Mouse (Mus musculus) spleen, adult 2 months (tissue): ENCODE data around the gene Ak2. TPM values are rescaled to one million over a fixed set of nuclear protein-coding genes. Genes with fewer than 3 reads are reported as not detected.

Experiments used
- DNase-seq, 2 experiments: peaks; one replicate each; pipeline versions ENCODE4 v3.0.0 to v3.0.0-alpha.2; 2012 to 2021; ENCODE audit warnings: low spot score in 2 of 2, low read depth in 1 of 2
- H3K27ac ChIP-seq: fragments of 200-500 bp; 2 replicates; pipeline ENCODE4 v1.5.1; 2012; ENCODE audit warnings: low read length, inconsistent platforms; ENCODE audit not compliant: insufficient read depth
- H3K27me3 ChIP-seq: fragments of 200-500 bp; 2 replicates; pipeline ENCODE4 v1.6.1; 2012; ENCODE audit warnings: mild to moderate bottlenecking, moderate library complexity, low read length, inconsistent platforms; ENCODE audit not compliant: control insufficient read depth, insufficient read depth
- H3K36me3 ChIP-seq: fragments of 200-500 bp; 2 replicates; pipeline ENCODE4 v1.6.1; 2012; ENCODE audit warnings: mild to moderate bottlenecking, low read length, inconsistent platforms; ENCODE audit not compliant: control insufficient read depth, insufficient read depth
- H3K4me1 ChIP-seq: fragments of 200-500 bp; 2 replicates; pipeline ENCODE4 v1.6.1; 2011; ENCODE audit warnings: inconsistent platforms; ENCODE audit not compliant: control insufficient read depth, insufficient read depth, insufficient read length
- H3K4me3 ChIP-seq: fragments of 200-500 bp; 2 replicates; pipeline ENCODE4 v1.5.1; 2011; ENCODE audit warnings: mild to moderate bottlenecking, inconsistent platforms; ENCODE audit not compliant: insufficient read depth, insufficient read length; ENCODE audit errors: extremely low read depth
- CTCF ChIP-seq: fragments of 200-500 bp; IDR thresholded peaks from 2 replicates; pipeline ENCODE4 v1.5.1; 2011; ENCODE audit warnings: mild to moderate bottlenecking, inconsistent platforms; ENCODE audit not compliant: insufficient read depth, insufficient read length, insufficient replicate concordance; ENCODE audit errors: extremely low read depth
- POLR2A ChIP-seq: fragments of 200-500 bp; IDR thresholded peaks from 2 replicates; pipeline ENCODE4 v1.6.1; 2011; ENCODE audit warnings: low read depth, low read length, inconsistent platforms
- WGBS: fragments of 180-500 bp; shearing (Covaris S2); methylation state at CpG from one replicate; pipeline ENCODE4 v1.1.7; 2018; 5-methylcytosine and 5-hydroxymethylcytosine counted together
- polyA plus RNA-seq: library from polyadenylated mRNA; depleted of rRNA; stranded (reverse); fragments of >200 nt; gene quantifications from 2 replicates; pipeline ENCODE4 v1.2.3, GENCODE M21; 2012

Ak2 gene
- polyA plus RNA-seq, 1 experiment: 32.2 TPM

DNA sequence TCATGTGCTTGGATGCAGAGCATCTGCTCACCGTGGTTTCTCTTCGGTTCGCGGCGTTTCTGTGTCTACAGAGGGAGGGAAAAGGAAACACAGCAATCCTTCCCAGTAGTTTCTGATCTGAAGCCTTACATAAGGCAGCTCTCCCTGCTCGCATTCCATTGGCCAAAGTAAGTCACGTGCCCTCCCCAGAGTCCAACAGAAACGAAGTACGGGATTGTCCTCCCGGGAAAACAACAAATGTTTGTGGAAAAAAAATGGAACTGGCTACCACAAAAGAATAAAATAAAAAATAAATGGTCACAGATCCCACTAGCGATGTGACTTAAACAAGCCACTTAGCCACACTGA is 10.0 kb upstream of the Ak2 start:
- no peaks in the 10 kb centered on the region for H3K36me3 ChIP-seq
- WGBS: 26% methylated on average over 11 of the region's 11 CpGs

DNA sequence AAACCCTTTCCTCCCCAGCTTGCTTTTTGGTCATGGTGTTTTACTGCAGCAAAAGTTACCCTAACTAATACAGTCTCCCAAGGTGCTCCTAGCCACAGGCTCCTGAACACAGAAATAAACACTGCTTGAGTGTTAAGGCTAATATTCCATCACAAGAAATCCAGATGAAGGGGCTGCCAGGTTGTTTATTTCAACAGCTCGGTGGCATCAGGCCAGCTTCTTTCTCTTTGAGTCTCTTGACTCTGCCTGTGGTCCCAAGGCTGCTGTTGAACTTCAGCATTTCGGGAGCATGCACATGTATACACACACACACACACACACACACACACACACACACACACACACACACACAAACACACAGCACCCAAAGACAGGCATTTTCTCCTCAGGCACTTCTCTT is 8.6 kb upstream of the Ak2 start:
- DNase-seq: no peak
- Histone ChIP-seq H3K27ac (no peak overlapping the region), H3K36me3 (no peaks in the 10 kb centered on the region), H3K4me1 (peaks cover 11% of the 10 kb centered on the region; the same call in 1 of the 2 replicates), H3K27me3 (no peaks in the 10 kb centered on the region), H3K4me3 (no peak overlapping the region)
- 44% methylated on average over 2 of the region's 2 CpGs for WGBS
- TF ChIP-seq CTCF (no peak), POLR2A (no peak)

More for the DNA sequence above, 10.0 kb upstream of the Ak2 start:
- no peak overlapping the region for H3K4me3 ChIP-seq
- no peaks in the 10 kb centered on the region for H3K27me3 ChIP-seq
- no peak for DNase-seq
- H3K27ac ChIP-seq: peak overlapping the region; percentile 41; the same call in 1 of the 2 replicates
- H3K4me1 ChIP-seq: peaks cover 11% of the 10 kb centered on the region; the same call in 1 of the 2 replicates
- TF ChIP-seq CTCF (no peak), POLR2A (no peak)

DNA sequence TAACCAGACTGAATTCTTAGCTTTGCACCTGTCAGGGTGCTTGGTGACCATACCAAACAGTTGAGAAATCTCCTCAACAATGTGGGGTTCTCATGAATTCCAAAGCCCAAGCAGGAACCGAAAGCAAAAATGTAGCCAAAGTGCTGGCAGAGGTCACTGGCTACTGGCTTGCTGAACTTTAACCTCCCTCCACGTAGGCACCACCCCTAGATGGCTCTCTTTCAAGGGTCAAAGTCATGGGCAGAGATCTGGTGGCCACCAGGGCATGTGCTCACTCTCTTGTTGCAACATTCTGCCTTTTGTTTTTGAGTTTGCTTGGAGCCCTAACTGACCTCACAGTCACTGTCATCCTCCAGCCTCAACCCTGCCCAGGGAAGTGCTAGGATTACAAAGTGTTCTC is 8.1 kb upstream of the Ak2 start:
- WGBS: 61% methylated on average over 2 of the region's 2 CpGs
- Histone ChIP-seq H3K27me3 (no peaks in the 10 kb centered on the region), H3K4me1 (peaks cover 11% of the 10 kb centered on the region; the same call in 1 of the 2 replicates), H3K27ac (no peak overlapping the region), H3K36me3 (no peaks in the 10 kb centered on the region), H3K4me3 (no peak overlapping the region)
- DNase-seq: no peak
- TF ChIP-seq POLR2A: no peak
- TF ChIP-seq CTCF: no peak

DNA sequence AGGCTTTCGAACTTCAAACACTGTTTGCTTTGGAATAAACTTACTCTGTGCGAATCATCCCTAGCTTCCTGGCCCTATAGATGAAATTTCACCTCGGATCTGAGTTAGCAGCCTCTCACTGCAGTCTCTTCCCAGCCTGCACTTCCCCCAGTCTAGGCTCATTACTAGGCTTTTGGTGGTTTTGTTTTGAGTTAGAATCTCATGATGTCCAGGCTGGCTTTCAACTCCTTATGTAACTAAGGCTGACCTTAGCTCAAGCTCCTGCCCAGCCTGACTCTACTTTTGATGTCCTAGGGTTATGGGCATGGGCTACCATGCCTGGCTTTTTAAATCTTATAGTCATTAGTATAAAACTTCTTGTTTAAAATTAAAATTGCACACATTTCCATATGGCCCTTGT is 7.2 kb upstream of the Ak2 start:
- DNase-seq: no peak
- peaks cover 11% of the 10 kb centered on the region; the same call in 1 of the 2 replicates for H3K4me1 ChIP-seq
- 81% methylated on average over 3 of the region's 3 CpGs for WGBS

DNA sequence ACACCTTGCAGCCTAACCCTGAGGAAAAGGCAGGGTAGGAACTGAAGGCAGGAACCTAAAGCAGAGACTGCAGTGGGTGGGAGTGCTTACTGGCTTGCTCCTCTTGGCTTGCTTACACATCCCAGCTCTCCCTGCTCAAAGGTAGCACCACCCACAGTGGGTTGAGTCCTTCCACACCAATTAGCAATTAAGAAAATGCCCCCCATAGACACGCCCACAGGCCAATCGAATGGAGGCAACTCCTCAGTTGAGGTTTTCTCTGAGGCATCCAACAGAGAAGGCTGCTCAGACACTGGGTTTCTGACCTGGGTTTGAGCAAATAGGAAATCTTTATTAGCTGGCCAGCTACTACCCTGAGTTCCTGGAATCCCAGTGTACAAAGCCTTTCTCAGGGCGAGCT is 2.8 kb upstream of the Ak2 start:
- H3K36me3 ChIP-seq: no peaks in the 10 kb centered on the region
- no peak overlapping the region for H3K4me3 ChIP-seq
- H3K27me3 ChIP-seq: no peaks in the 10 kb centered on the region
- no peak for DNase-seq
- WGBS: 82% methylated on average over 3 of the region's 3 CpGs
- H3K27ac ChIP-seq: no peak overlapping the region
- TF ChIP-seq CTCF: no peak
- TF ChIP-seq POLR2A: no peak
- H3K4me1 ChIP-seq: peaks cover 2% of the 10 kb centered on the region; the same call in 1 of the 2 replicates

More for the DNA sequence above, 7.2 kb upstream of the Ak2 start:
- Histone ChIP-seq H3K36me3 (no peaks in the 10 kb centered on the region), H3K27me3 (no peaks in the 10 kb centered on the region), H3K4me3 (no peak overlapping the region), H3K27ac (no peak overlapping the region)
- TF ChIP-seq CTCF (no peak), POLR2A (no peak)

DNA sequence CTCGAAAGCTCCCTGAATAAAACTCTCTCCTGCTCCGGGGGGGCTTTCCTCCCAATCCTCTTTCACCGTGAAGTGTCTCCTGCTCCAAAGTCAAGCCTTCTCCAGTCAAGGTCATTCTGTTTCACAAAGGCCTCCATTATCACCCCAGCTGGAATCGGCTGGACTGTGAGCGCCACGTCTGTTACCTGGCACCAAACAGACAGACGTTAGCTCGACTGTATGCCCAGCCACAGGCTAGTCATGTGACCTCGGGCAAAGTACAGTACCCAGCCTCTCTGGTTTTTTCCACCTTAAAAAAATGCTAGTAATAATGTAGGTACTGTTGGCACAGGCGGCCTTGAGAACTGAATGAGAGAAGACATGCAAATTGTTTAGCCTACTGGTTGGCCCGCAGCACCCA is 2.1 kb upstream of the Ak2 start:
- no peak for TF ChIP-seq POLR2A
- TF ChIP-seq CTCF: no peak
- H3K27me3 ChIP-seq: no peaks in the 10 kb centered on the region
- WGBS: 71% methylated on average over 11 of the region's 11 CpGs
- peaks cover 10% of the 10 kb centered on the region; the same call in 1 of the 2 replicates for H3K4me1 ChIP-seq
- DNase-seq: no peak
- no peak overlapping the region for H3K27ac ChIP-seq
- H3K4me3 ChIP-seq: no peak overlapping the region
- no peaks in the 10 kb centered on the region for H3K36me3 ChIP-seq

DNA sequence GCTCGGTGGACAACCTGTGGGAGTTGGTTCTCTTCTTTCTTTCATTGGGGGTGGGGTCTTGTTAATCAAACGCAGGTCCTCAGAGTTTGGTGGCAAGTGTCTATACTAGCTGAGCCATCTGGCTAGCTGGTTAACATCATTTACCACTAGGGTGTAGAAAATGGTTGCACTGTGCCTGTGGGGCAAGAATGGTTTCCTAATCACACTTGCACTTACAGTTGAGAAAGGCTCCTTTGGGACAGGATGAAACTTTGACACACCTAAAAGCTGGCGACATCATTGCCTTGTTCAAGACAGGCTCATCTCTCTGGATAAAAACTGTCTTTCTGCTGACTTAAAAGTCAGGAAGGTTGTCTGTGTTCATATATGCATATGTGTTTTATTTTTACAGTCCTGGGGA is 418 bp downstream of the Ak2 start:
- no peak for TF ChIP-seq CTCF
- TF ChIP-seq POLR2A: no peak
- Histone ChIP-seq H3K4me1 (peaks cover 10% of the 10 kb centered on the region; the same call in 1 of the 2 replicates), H3K27me3 (no peaks in the 10 kb centered on the region), H3K4me3 (no peak overlapping the region), H3K27ac (no peak overlapping the region), H3K36me3 (peaks cover 3% of the 10 kb centered on the region; the same call in 1 of the 2 replicates)
- WGBS: 86% methylated on average over 3 of the region's 3 CpGs
- no peak for DNase-seq
